Mouse (Mus musculus) neural tube, embryonic 11.5 days (tissue): ENCODE data around the gene Slc22a5. TPM values are rescaled to one million over a fixed set of nuclear protein-coding genes. Genes with fewer than 3 reads are reported as not detected.
"Not testable (repeated sequence)": the region's sequence is repeated elsewhere in the genome, so short reads cannot be mapped to it uniquely, and the experiment has no call there.

Experiments used
- ATAC-seq: fragments of 200-750 bp; cut with Nextera tagmentation; 2 replicates; pipeline ENCODE4 v1.8.0; 2017; ENCODE audit warnings: moderate number of reproducible peaks, mild to moderate bottlenecking, moderate TSS enrichment, moderate library complexity; ENCODE audit not compliant: insufficient read depth, low FRiP score, low TSS enrichment
- DNase-seq: peaks from one replicate; pipeline ENCODE4 v3.0.0-alpha.2; 2015; ENCODE audit warnings: low spot score
- H3K27ac ChIP-seq: fragments of 300-500 bp; sonication (generic); 2 replicates; pipeline ENCODE4 v1.5.1; 2014; ENCODE audit warnings: low read depth, mild to moderate bottlenecking, low read length
- H3K27me3 ChIP-seq: fragments of 300-500 bp; sonication (generic); 2 replicates; pipeline ENCODE4 v1.6.1; 2014; ENCODE audit warnings: mild to moderate bottlenecking, low read length, mixed read lengths; ENCODE audit not compliant: control insufficient read depth, insufficient read depth
- H3K36me3 ChIP-seq: fragments of 300-500 bp; sonication (generic); 2 replicates; pipeline ENCODE4 v1.6.1; 2014; ENCODE audit warnings: mild to moderate bottlenecking, low read length, moderate library complexity, mixed read lengths; ENCODE audit not compliant: control insufficient read depth, insufficient read depth
- H3K4me1 ChIP-seq: fragments of 300-500 bp; sonication (generic); 2 replicates; pipeline ENCODE4 v1.6.1; 2014; ENCODE audit warnings: low read length, mixed read lengths; ENCODE audit not compliant: control insufficient read depth, insufficient read depth
- H3K4me2 ChIP-seq: fragments of 300-500 bp; sonication (generic); 2 replicates; pipeline ENCODE4 v1.6.1; 2014; ENCODE audit warnings: low read depth, mild to moderate bottlenecking, moderate library complexity
- H3K4me3 ChIP-seq: fragments of 300-500 bp; sonication (generic); 2 replicates; pipeline ENCODE4 v1.5.1; 2014; ENCODE audit warnings: low read depth, low read length
- H3K9ac ChIP-seq: fragments of 300-500 bp; sonication (generic); 2 replicates; pipeline ENCODE4 v1.6.1; 2014; ENCODE audit warnings: mild to moderate bottlenecking, low read length
- H3K9me3 ChIP-seq: fragments of 300-500 bp; sonication (generic); 2 replicates; pipeline ENCODE4 v1.6.1; 2016; ENCODE audit warnings: low read length; ENCODE audit not compliant: control insufficient read depth
- WGBS: fragments of 180-500 bp; shearing (Covaris S2); extraction: QIAGEN DNeasy Blood & Tissue Kit; methylation state at CpG from one replicate; pipeline ENCODE4 v1.1.7; 2014; 5-methylcytosine and 5-hydroxymethylcytosine counted together
- polyA plus RNA-seq: library from polyadenylated mRNA; unstranded; fragments of >200 nt; fragmentation: Nextera tagmentation; extraction: Ambion mirVana; gene quantifications from 2 replicates; pipeline ENCODE4 v1.2.1, GENCODE M21; 2014

Slc22a5 gene
- polyA plus RNA-seq, result 7.8 and 8.7 TPM in 2 replicates

- peak; percentile 98 for DNase-seq
- no peaks in the 10 kb centered on the region for H3K9me3 ChIP-seq
- peak within 1 kb of the TSS; percentile 54 for H3K4me3 ChIP-seq
- no peak within 1 kb of the TSS for H3K27ac ChIP-seq
- H3K36me3 ChIP-seq, result no peaks in the 10 kb centered on the region
- peak within 1 kb of the TSS; percentile 86 for H3K4me2 ChIP-seq
- ATAC-seq, result peak; percentile 98
- H3K27me3 ChIP-seq, result no peaks in the 10 kb centered on the region
- no peaks in the 10 kb centered on the region for H3K4me1 ChIP-seq
- WGBS, result 4% methylated on average over 55 of the region's 63 CpGs
- H3K9ac ChIP-seq, result peak within 1 kb of the TSS; percentile 63
These were observed at the start of gene Slc22a5 for GRCm38 (mm10) chr11:53891505-53892451. Slc22a5 (minus strand) TSS chr11:53891660.

DNA sequence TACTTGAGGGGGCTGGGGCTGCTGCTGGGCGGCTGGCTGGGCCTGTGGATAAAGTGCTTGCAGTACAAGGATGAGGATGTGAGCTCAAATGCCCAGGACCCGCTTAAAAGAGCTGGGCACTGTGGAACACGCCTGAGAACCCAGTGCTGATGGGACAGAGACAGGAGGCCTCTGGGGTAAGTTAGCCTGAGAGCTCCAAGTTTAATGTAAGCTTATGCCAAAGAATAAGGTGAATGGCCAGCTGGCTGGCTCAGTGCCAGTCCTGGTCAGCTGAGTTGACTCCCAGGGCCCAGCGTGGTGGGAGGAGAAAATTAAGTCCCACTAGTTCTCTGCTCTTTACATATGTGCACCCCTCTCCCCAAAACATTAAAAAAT lies 40.5 kb upstream of the Slc22a5 start:
- H3K27ac ChIP-seq, H3K9me3 ChIP-seq, ATAC-seq, DNase-seq, H3K4me2 ChIP-seq, H3K36me3 ChIP-seq, H3K27me3 ChIP-seq, H3K9ac ChIP-seq, H3K4me3 ChIP-seq, H3K4me1 ChIP-seq: not testable (repeated sequence)
- 80% methylated on average over 4 of the region's 4 CpGs for WGBS

- 38% methylated on average over 17 of the region's 17 CpGs for WGBS
- Histone ChIP-seq H3K9ac (no peak overlapping the region), H3K4me3 (no peak overlapping the region), H3K27ac (no peak overlapping the region), H3K27me3 (no peaks in the 10 kb centered on the region), H3K9me3 (no peaks in the 10 kb centered on the region), H3K4me1 (no peaks in the 10 kb centered on the region), H3K36me3 (no peaks in the 10 kb centered on the region), H3K4me2 (no peak overlapping the region)
- ATAC-seq, result no peak
- DNase-seq, result peak; percentile 56
These were observed 39.9 kb upstream of the Slc22a5 start for GRCm38 (mm10) chr11:53931091-53931943.

DNA sequence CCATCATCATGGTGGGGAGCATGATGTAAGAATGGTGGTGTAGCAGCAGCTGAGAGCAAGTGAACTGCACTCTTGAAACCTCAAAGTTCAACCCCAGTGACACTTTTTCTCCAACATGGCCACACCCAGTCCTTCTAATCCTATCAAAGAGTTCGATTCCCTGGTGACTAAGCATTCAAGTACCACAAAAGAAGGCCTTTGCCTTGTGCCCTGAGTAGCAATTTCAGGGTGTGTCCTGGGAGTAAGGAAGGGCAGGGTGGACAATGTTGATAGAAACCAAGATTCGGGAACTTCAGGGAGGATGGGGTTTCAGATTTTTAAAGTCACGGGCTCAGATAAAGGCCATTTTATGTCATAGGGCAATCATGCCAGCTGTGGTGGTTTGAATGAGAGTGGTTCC lies 38.3 kb upstream of the Slc22a5 start:
- Histone ChIP-seq H3K4me2 (no peak overlapping the region), H3K27ac (no peak overlapping the region), H3K36me3 (no peaks in the 10 kb centered on the region), H3K9ac (no peak overlapping the region), H3K9me3 (no peaks in the 10 kb centered on the region), H3K4me3 (no peak overlapping the region), H3K4me1 (no peaks in the 10 kb centered on the region), H3K27me3 (no peaks in the 10 kb centered on the region)
- DNase-seq (no peak), ATAC-seq (no peak)
- 87% methylated on average over 3 of the region's 3 CpGs for WGBS

DNA sequence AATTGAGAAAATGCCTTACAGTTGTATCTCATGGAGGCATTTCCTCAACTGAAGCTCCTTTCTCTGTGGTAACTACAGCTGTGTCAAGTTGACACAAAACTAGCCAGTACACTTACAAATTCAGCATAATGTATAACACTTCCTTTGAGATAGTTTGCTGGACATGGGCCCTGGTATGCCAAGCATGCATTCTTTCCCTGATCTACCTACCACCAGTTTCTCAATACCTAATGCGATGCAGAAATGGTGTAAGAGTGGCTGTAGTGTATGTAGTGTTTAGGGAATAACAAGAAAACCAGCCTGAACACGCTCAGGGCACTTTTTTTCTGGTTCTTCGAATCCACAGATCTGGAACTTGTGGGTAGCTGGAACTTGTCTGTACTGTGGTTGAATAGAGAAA lies 37.1 kb upstream of the Slc22a5 start:
- ATAC-seq (no peak), DNase-seq (no peak)
- H3K9me3 ChIP-seq, result no peaks in the 10 kb centered on the region
- no peaks in the 10 kb centered on the region for H3K27me3 ChIP-seq
- no peaks in the 10 kb centered on the region for H3K36me3 ChIP-seq
- H3K4me1 ChIP-seq, result no peaks in the 10 kb centered on the region
- H3K9ac ChIP-seq, result no peak overlapping the region
- no peak overlapping the region for H3K4me3 ChIP-seq
- 79% methylated on average over 3 of the region's 3 CpGs for WGBS
- no peak overlapping the region for H3K4me2 ChIP-seq
- no peak overlapping the region for H3K27ac ChIP-seq

DNA sequence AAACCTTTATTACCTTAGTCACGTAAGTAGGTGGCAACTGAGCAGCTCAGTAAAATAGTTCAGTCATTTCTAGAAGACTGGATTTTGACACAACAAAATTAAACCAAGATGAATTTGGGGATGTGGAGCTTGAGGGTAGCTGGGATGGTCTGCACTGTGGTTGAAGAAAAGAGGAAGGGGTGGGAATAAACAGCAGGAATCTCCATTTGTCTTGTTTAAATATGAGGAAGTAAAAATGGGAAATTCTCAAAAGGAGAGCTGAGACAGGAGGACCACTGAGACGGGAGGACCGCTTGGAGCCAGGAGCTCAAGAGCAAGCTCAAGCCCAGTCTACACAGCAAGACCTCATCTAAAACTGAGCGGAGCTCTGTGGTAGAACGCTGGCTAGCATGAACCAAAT lies 34.8 kb upstream of the Slc22a5 start:
- no peak overlapping the region for H3K27ac ChIP-seq
- H3K9me3 ChIP-seq, result no peaks in the 10 kb centered on the region
- WGBS, result 91% methylated on average over 5 of the region's 5 CpGs
- ATAC-seq, result no peak
- no peak overlapping the region for H3K9ac ChIP-seq
- DNase-seq, result no peak
- H3K36me3 ChIP-seq, result no peaks in the 10 kb centered on the region
- no peaks in the 10 kb centered on the region for H3K4me1 ChIP-seq
- no peak overlapping the region for H3K4me2 ChIP-seq
- no peaks in the 10 kb centered on the region for H3K27me3 ChIP-seq
- H3K4me3 ChIP-seq, result no peak overlapping the region

- H3K4me2 ChIP-seq, result no peak overlapping the region
- H3K9me3 ChIP-seq, result no peaks in the 10 kb centered on the region
- H3K9ac ChIP-seq, result no peak overlapping the region
- DNase-seq (no peak), ATAC-seq (no peak)
- WGBS, result 94% methylated on average over 4 of the region's 4 CpGs
- H3K4me3 ChIP-seq, result no peak overlapping the region
- no peaks in the 10 kb centered on the region for H3K27me3 ChIP-seq
- no peaks in the 10 kb centered on the region for H3K36me3 ChIP-seq
- no peak overlapping the region for H3K27ac ChIP-seq
- no peaks in the 10 kb centered on the region for H3K4me1 ChIP-seq
These were observed 27.4 kb upstream of the Slc22a5 start for GRCm38 (mm10) chr11:53918851-53919250.

DNA sequence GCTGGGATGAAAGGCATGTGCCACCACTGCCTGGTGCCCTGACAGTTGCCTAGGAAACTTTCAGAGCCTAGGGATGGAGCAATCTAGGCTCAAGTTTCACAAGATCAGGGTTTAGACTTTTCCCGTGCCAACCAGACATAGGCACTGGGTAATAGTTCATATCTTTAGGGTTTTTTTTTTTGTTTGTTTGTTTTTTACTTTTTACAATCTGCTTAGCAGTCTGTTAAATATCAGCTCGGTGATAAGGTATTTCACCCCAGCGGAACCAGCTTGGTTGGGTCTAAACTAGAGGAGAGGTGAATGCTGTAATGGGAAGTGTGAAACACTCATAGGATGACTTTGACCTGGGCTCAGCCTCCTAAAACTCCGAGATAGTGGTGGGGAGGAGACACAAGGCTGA lies 19.6 kb upstream of the Slc22a5 start:
- Histone ChIP-seq H3K36me3 (no peaks in the 10 kb centered on the region), H3K9me3 (no peaks in the 10 kb centered on the region), H3K4me2 (no peak overlapping the region), H3K27me3 (no peaks in the 10 kb centered on the region), H3K27ac (no peak overlapping the region), H3K4me3 (no peak overlapping the region), H3K9ac (no peak overlapping the region), H3K4me1 (no peaks in the 10 kb centered on the region)
- no peak for ATAC-seq
- DNase-seq, result no peak
- 84% methylated on average over 4 of the region's 4 CpGs for WGBS
